Mouse (Mus musculus) thymus, adult 2 months (tissue): Measurements from ENCODE around the gene Snd1.

Experiments
- CTCF ChIP-seq: fragments of 200-500 bp; IDR thresholded peaks from 2 replicates; pipeline ENCODE4 v1.5.1; 2012; ENCODE audit warnings: mild to moderate bottlenecking, control low read depth, low read length, moderate library complexity, borderline replicate concordance; ENCODE audit not compliant: control insufficient read depth, poor library complexity, insufficient read depth; ENCODE audit errors: extremely low read depth
- POLR2A ChIP-seq: fragments of 200-500 bp; IDR thresholded peaks from 2 replicates; pipeline ENCODE4 v1.6.1; 2012; ENCODE audit warnings: mild to moderate bottlenecking, low read length, control low read depth, moderate library complexity; ENCODE audit not compliant: control insufficient read depth, poor library complexity, insufficient read depth; ENCODE audit errors: extremely low read depth

DNA sequence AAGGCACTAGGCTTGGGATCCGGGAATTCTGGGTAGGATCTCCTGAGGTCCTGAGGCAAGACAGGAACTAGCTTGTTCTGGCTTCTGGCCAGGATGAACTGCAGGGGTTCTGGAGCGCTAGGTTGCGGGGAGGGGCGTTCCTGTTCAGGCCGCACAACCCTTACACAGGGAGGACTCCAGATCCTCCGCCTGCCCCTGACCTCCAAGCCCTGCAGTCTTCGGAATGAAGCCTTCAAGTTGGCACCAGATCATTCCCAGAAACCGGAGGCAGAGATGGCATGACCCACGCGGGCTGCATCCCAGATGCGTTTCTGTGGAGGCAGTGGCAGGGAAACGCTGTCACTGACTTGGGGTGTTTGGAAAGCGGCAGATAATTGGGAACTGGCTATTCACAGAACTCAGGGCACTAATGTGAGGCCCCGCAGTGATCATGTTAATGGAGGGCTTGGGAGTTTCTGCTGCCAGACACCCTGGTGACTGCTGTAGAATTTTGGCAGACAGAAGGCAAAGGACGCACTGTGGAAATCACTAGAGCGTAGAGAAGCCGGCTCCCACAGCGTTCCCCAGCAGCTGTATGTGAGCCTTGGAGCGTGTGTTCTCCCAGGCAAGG is 457.5 kb downstream of the Snd1 start:
- TF ChIP-seq CTCF (no peak), POLR2A (no peak)
